Mouse (Mus musculus) limb, embryonic 14.5 days (tissue): Measurements from ENCODE around the gene Gm26620. TPM values are rescaled to one million over a fixed set of nuclear protein-coding genes. Genes with fewer than 3 reads are reported as not detected.

Source experiments
- ATAC-seq: fragments of 200-750 bp; cut with Nextera tagmentation; 2 replicates; pipeline ENCODE4 v1.8.0; 2017; ENCODE audit warnings: low read depth, moderate number of reproducible peaks, moderate TSS enrichment; ENCODE audit not compliant: low FRiP score
- DNase-seq: peaks from one replicate; pipeline ENCODE4 v3.0.0-alpha.2; 2015; ENCODE audit warnings: low spot score
- H3K27ac ChIP-seq: fragments of 300-500 bp; sonication (generic); replicated peaks from 2 replicates; pipeline ENCODE4 v1.5.1; 2014; ENCODE audit warnings: low read depth, mild to moderate bottlenecking, low read length, moderate library complexity, mixed read lengths
- H3K27me3 ChIP-seq: fragments of 300-500 bp; sonication (generic); 2 replicates; pipeline ENCODE4 v1.6.1; 2014; ENCODE audit warnings: low read length, mixed read lengths; ENCODE audit not compliant: control insufficient read depth, insufficient read depth
- H3K36me3 ChIP-seq: fragments of 300-500 bp; sonication (generic); 2 replicates; pipeline ENCODE4 v1.6.1; 2014; ENCODE audit warnings: mild to moderate bottlenecking, low read length, moderate library complexity, mixed read lengths; ENCODE audit not compliant: control insufficient read depth, insufficient read depth
- H3K4me1 ChIP-seq: fragments of 300-500 bp; sonication (generic); 2 replicates; pipeline ENCODE4 v1.6.1; 2014; ENCODE audit warnings: antibody characterized with exemption, low read length, mixed read lengths; ENCODE audit not compliant: control insufficient read depth, insufficient read depth
- H3K4me2 ChIP-seq: fragments of 300-500 bp; sonication (generic); replicated peaks from 2 replicates; pipeline ENCODE4 v1.6.1; 2014; ENCODE audit warnings: low read depth, mild to moderate bottlenecking, low read length, moderate library complexity; ENCODE audit not compliant: severe bottlenecking
- H3K4me3 ChIP-seq: fragments of 300-500 bp; sonication (generic); replicated peaks from 2 replicates; pipeline ENCODE4 v1.5.1; 2014; ENCODE audit warnings: low read length
- H3K9ac ChIP-seq: fragments of 300-500 bp; sonication (generic); 2 replicates; pipeline ENCODE4 v1.6.1; 2014; ENCODE audit warnings: mild to moderate bottlenecking, low read depth, low read length, moderate library complexity; ENCODE audit not compliant: severe bottlenecking
- H3K9me3 ChIP-seq: fragments of 300-500 bp; sonication (generic); 2 replicates; pipeline ENCODE4 v1.6.1; 2016; ENCODE audit warnings: low read length; ENCODE audit not compliant: control insufficient read depth
- POLR2A ChIP-seq: fragments of 200-500 bp; IDR thresholded peaks from 2 replicates; pipeline ENCODE4 v1.8.0; 2012; ENCODE audit warnings: inconsistent platforms, mild to moderate bottlenecking, moderate library complexity, borderline replicate concordance; ENCODE audit not compliant: insufficient read depth, insufficient read length; ENCODE audit errors: extremely low read depth
- WGBS: fragments of 180-500 bp; shearing (Covaris S2); extraction: QIAGEN DNeasy Blood & Tissue Kit; methylation state at CpG from one replicate; pipeline ENCODE4 v1.1.7; 2014; 5-methylcytosine and 5-hydroxymethylcytosine counted together
- polyA plus RNA-seq, 2 experiments: library from polyadenylated mRNA; depleted of rRNA in 1 of 2; stranded (reverse) in 1 of 2; unstranded in 1 of 2; fragments of >200 nt; fragmentation: Nextera tagmentation in 1 of 2; extraction: Ambion mirVana in 1 of 2; gene quantifications; 2 replicates each; pipeline versions ENCODE4 v1.2.1 to v1.2.3; 2012 to 2014

Gene Gm26620
- polyA plus RNA-seq, 2 experiments = 0.78 to 0.91 TPM

- 0 out of 2 replicates have a peak overlapping the region, but pooled peaks have one; percentile 44 for H3K9ac ChIP-seq
- no peaks in the 10 kb centered on the region for H3K36me3 ChIP-seq
- H3K27me3 ChIP-seq = peaks cover 33% of the 10 kb centered on the region
- H3K27ac ChIP-seq = no peak overlapping the region
- 23% methylated on average over 11 of the region's 11 CpGs for WGBS
- DNase-seq (no peak), ATAC-seq (no peak)
- H3K4me2 ChIP-seq = peak overlapping the region; percentile 91
- peak overlapping the region; percentile 48 for H3K4me3 ChIP-seq
- TF ChIP-seq POLR2A = no peak
- H3K9me3 ChIP-seq = no peaks in the 10 kb centered on the region
- peaks cover 7% of the 10 kb centered on the region; the same call in 1 of the 2 replicates for H3K4me1 ChIP-seq
Measured at GRCm38 (mm10) chr1:170907111-170907455, 22.2 kb downstream of the Gm26620 start.

- 1% methylated on average over 62 of the region's 71 CpGs for WGBS
- peaks cover 7% of the 10 kb centered on the region; the same call in 1 of the 2 replicates for H3K4me1 ChIP-seq
- no peaks in the 10 kb centered on the region for H3K9me3 ChIP-seq
- peak overlapping the region; percentile 91 for H3K4me2 ChIP-seq
- H3K27me3 ChIP-seq = peaks cover 33% of the 10 kb centered on the region
- H3K9ac ChIP-seq = peak overlapping the region; percentile 44; the same call in 1 of the 2 replicates
- no peak for TF ChIP-seq POLR2A
- H3K4me3 ChIP-seq = peak overlapping the region; percentile 48
- ATAC-seq (peak; percentile 47; the same call in 1 of the 2 replicates), DNase-seq (peak; percentile 6)
- H3K27ac ChIP-seq = no peak overlapping the region
- no peaks in the 10 kb centered on the region for H3K36me3 ChIP-seq
Measured at GRCm38 (mm10) chr1:170907456-170908191, 22.8 kb downstream of the Gm26620 start.

- no peaks in the 10 kb centered on the region for H3K36me3 ChIP-seq
- H3K4me1 ChIP-seq = peaks cover 7% of the 10 kb centered on the region; the same call in 1 of the 2 replicates
- H3K9ac ChIP-seq = 0 out of 2 replicates have a peak overlapping the region, but pooled peaks have one; percentile 44
- H3K9me3 ChIP-seq = no peaks in the 10 kb centered on the region
- ATAC-seq = no peak; the same call in 1 of the 2 replicates
- no peak for DNase-seq
- peaks cover 33% of the 10 kb centered on the region for H3K27me3 ChIP-seq
- H3K27ac ChIP-seq = no peak overlapping the region
- 3% methylated on average over 21 of the region's 21 CpGs for WGBS
- H3K4me3 ChIP-seq = peak overlapping the region; percentile 48
- H3K4me2 ChIP-seq = peak overlapping the region; percentile 91
- no peak for TF ChIP-seq POLR2A
Measured at GRCm38 (mm10) chr1:170908341-170908740, 23.5 kb downstream of the Gm26620 start.

GRCm38 (mm10) chr1:170911907-170912660 is 27.2 kb downstream of the Gm26620 start:
- Histone ChIP-seq H3K27ac (no peak overlapping the region), H3K4me1 (peaks cover 7% of the 10 kb centered on the region; the same call in 1 of the 2 replicates), H3K4me2 (no peak overlapping the region), H3K36me3 (no peaks in the 10 kb centered on the region), H3K9me3 (no peaks in the 10 kb centered on the region), H3K27me3 (peaks cover 22% of the 10 kb centered on the region), H3K4me3 (no peak overlapping the region), H3K9ac (no peak overlapping the region)
- ATAC-seq (no peak), DNase-seq (no peak)
- no peak for TF ChIP-seq POLR2A
- WGBS = 78% methylated on average over 11 of the region's 11 CpGs

GRCm38 (mm10) chr1:170912891-170913615 is 28.2 kb downstream of the Gm26620 start, which contains the start of gene Fcrlb:
Fcrlb (minus strand) TSS chr1:170912941.
- H3K4me2 ChIP-seq = no peak within 1 kb of the TSS
- no peak within 1 kb of the TSS for H3K4me3 ChIP-seq
- H3K27me3 ChIP-seq = peaks cover 13% of the 10 kb centered on the region
- no peak within 1 kb of the TSS for H3K27ac ChIP-seq
- no peak for ATAC-seq
- WGBS = 78% methylated on average over 5 of the region's 5 CpGs
- no peak for DNase-seq
- no peak for TF ChIP-seq POLR2A
- H3K4me1 ChIP-seq = peaks cover 5% of the 10 kb centered on the region; the same call in 1 of the 2 replicates
- no peaks in the 10 kb centered on the region for H3K9me3 ChIP-seq
- H3K36me3 ChIP-seq = no peaks in the 10 kb centered on the region
- H3K9ac ChIP-seq = no peak within 1 kb of the TSS
